Mouse (Mus musculus) natural killer cell, adult 2 months (primary cell): ENCODE results near the gene Nop56.

Source experiments
- DNase-seq, 2 experiments: peaks; one replicate each; pipeline ENCODE4 v3.0.0; 2022; ENCODE audit warnings: low spot score in 2 of 2

Gene Nop56

GRCm38 (mm10) chr2:130274149-130274861, at the start of gene Nop56:
Gene Nop56 (plus strand): TSS chr2:130274430.
- peak; percentile 99 for DNase-seq

GRCm38 (mm10) chr2:130246912-130247311, 27.3 kb upstream of the Nop56 start:
- peak in 1 of 2 experiments; percentile 3 for DNase-seq

GRCm38 (mm10) chr2:130248226-130248625, 26.0 kb upstream of the Nop56 start:
- DNase-seq: no peak

- no peak for DNase-seq
These were observed 17.5 kb upstream of the Nop56 start for GRCm38 (mm10) chr2:130256762-130257161.

- no peak for DNase-seq
These were observed 13.4 kb upstream of the Nop56 start for GRCm38 (mm10) chr2:130260822-130261221.

GRCm38 (mm10) chr2:130261914-130262313, 12.3 kb upstream of the Nop56 start:
- DNase-seq: no peak

- no peak for DNase-seq
These were observed 11.8 kb upstream of the Nop56 start for GRCm38 (mm10) chr2:130262398-130262797.

- DNase-seq: no peak
These were observed 8.7 kb upstream of the Nop56 start for GRCm38 (mm10) chr2:130265520-130265919.

GRCm38 (mm10) chr2:130268074-130268473, 6.2 kb upstream of the Nop56 start:
- DNase-seq: no peak

- no peak for DNase-seq
These were observed 498 bp upstream of the Nop56 start for GRCm38 (mm10) chr2:130273732-130274131.

GRCm38 (mm10) chr2:130274862-130275261, 632 bp downstream of the Nop56 start:
- DNase-seq: no peak

GRCm38 (mm10) chr2:130275649-130276048, 1.4 kb downstream of the Nop56 start:
- DNase-seq: peak; percentile 60 to 69

- DNase-seq: no peak
These were observed 5.4 kb downstream of the Nop56 start for GRCm38 (mm10) chr2:130279600-130280091.

- DNase-seq: no peak
These were observed 6.0 kb downstream of the Nop56 start for GRCm38 (mm10) chr2:130280224-130280623.

- no peak for DNase-seq
These were observed 6.6 kb downstream of the Nop56 start for GRCm38 (mm10) chr2:130280818-130281217.

- DNase-seq: peak; percentile 74 to 76
These were observed 9.8 kb downstream of the Nop56 start, which contains the start of gene Idh3b for GRCm38 (mm10) chr2:130283854-130284654. Gene Idh3b (minus strand): TSS chr2:130284547.

GRCm38 (mm10) chr2:130289086-130289485, 14.9 kb downstream of the Nop56 start:
- no peak for DNase-seq

- DNase-seq: peak; percentile 44 to 62
These were observed 17.2 kb downstream of the Nop56 start for GRCm38 (mm10) chr2:130291434-130291833.

- no peak for DNase-seq
These were observed 18.8 kb downstream of the Nop56 start for GRCm38 (mm10) chr2:130293009-130293408.

- no peak for DNase-seq
These were observed 19.3 kb downstream of the Nop56 start for GRCm38 (mm10) chr2:130293486-130293885.

GRCm38 (mm10) chr2:130294218-130294935, 20.1 kb downstream of the Nop56 start:
- DNase-seq: no peak

- no peak for DNase-seq
These were observed 20.7 kb downstream of the Nop56 start, which contains the start of gene Ebf4 for GRCm38 (mm10) chr2:130294936-130295277. Gene Ebf4 (plus strand): TSS chr2:130295169.
